18 mouse cellular contexts compared by ENCODE assay signal in genomic region chr9:94883435-94883834, GRCm38 (mm10).
DNase-seq lines count a peak whose midpoint lies in the region; ATAC-seq and TF ChIP-seq lines count a peak whose summit lies in the region.
"Had no signal": no experiment of that assay in that cellular context is flagged by ENCODE, and none has a peak within 500 bp of the region (broad histone marks: within the 10 kb centered on the region; RNA-seq: fewer than 3 reads in every experiment).

No protein-coding gene starts in this region.

- H3K27me3 ChIP-seq in kidney, embryonic 14.5 days (ENCODE audit: control insufficient read depth, insufficient read depth, low read length), result no peaks in the 10 kb centered on the region
- H3K27me3 ChIP-seq in kidney, embryonic 16.5 days (ENCODE audit: insufficient read depth, low read length), result no peaks in the 10 kb centered on the region
- H3K27me3 ChIP-seq in kidney, adult 2 months (replicated peaks; ENCODE audit: control insufficient read depth, insufficient read depth, low read length), result no peaks in the 10 kb centered on the region
- H3K27me3 ChIP-seq: embryonic facial prominence, embryonic 12.5 days; forebrain, embryonic 13.5 days; forebrain, embryonic 15.5 days had no signal

- H3K9me3 ChIP-seq in kidney, embryonic 14.5 days (ENCODE audit: control insufficient read depth, low read length), result no peaks in the 10 kb centered on the region
- no peaks in the 10 kb centered on the region for H3K9me3 ChIP-seq in kidney, embryonic 16.5 days (ENCODE audit: low read length)
- H3K9me3 ChIP-seq: embryonic facial prominence, embryonic 10.5 days; embryonic facial prominence, embryonic 12.5 days; forebrain, embryonic 13.5 days; forebrain, embryonic 15.5 days had no signal

- TF ChIP-seq POLR2A in kidney, adult 2 months (IDR thresholded peaks at IDR 0.05; ENCODE audit: low read depth, low read length), result no peak

- 56% methylated on average over 5 of the region's 5 CpGs for WGBS in kidney, embryonic 14.5 days
- 58% methylated on average over 5 of the region's 5 CpGs for WGBS in kidney, embryonic 16.5 days
- WGBS in kidney, adult 2 months, result 52% methylated on average over 5 of the region's 5 CpGs

- no peak for DNase-seq in kidney, postnatal 14 days
- DNase-seq in kidney, adult 2 months, result no peak
- DNase-seq in layer of hippocampus, adult 2 months (ENCODE audit: low spot score in 2 of 2), result no peak
- DNase-seq: adrenal gland, adult 8-10 months; adrenal gland, postnatal 14 days; adrenal gland, postnatal 36 days; cerebellum, adult 11-12 months; cerebellum, adult 2 months; cerebellum, adult 9-10 months; cerebellum, postnatal 10 days; cerebellum, postnatal 25 days; forebrain, postnatal 0 days had no signal

- H3K4me1 ChIP-seq in kidney, embryonic 14.5 days (ENCODE audit: control insufficient read depth, insufficient read depth, low read length), result no peaks in the 10 kb centered on the region
- no peaks in the 10 kb centered on the region for H3K4me1 ChIP-seq in kidney, embryonic 16.5 days (ENCODE audit: insufficient read depth, low read length)
- no peaks in the 10 kb centered on the region for H3K4me1 ChIP-seq in kidney, adult 2 months (ENCODE audit: control insufficient read depth, insufficient read depth, low read length)
- H3K4me1 ChIP-seq: embryonic facial prominence, embryonic 12.5 days; forebrain, embryonic 13.5 days; forebrain, embryonic 15.5 days had no signal

- no peak for TF ChIP-seq CTCF in kidney, adult 2 months (conservative IDR thresholded peaks at IDR 0.05; ENCODE audit: insufficient read depth, insufficient read length, low read depth, low read length)
- TF ChIP-seq CTCF in layer of hippocampus, adult 2 months (conservative IDR thresholded peaks at IDR 0.05), result no peak

- ATAC-seq in kidney, embryonic 14.5 days (ENCODE audit: low FRiP score, low TSS enrichment), result peak; percentile 57; the same call in 1 of the 2 replicates
- peak; percentile 42; the same call in 1 of the 2 replicates for ATAC-seq in kidney, embryonic 16.5 days (ENCODE audit: low FRiP score, low TSS enrichment)
- ATAC-seq: forebrain, embryonic 13.5 days; forebrain, embryonic 15.5 days; forebrain, postnatal 0 days had no signal

- H3K9ac ChIP-seq in kidney, embryonic 14.5 days (ENCODE audit: low read depth, low read length), result no peak overlapping the region
- no peak overlapping the region for H3K9ac ChIP-seq in kidney, embryonic 16.5 days (replicated peaks; ENCODE audit: low read length)
- H3K9ac ChIP-seq: embryonic facial prominence, embryonic 12.5 days; forebrain, embryonic 13.5 days; forebrain, embryonic 15.5 days; forebrain, postnatal 0 days had no signal

- H3K4me2 ChIP-seq in kidney, embryonic 14.5 days (replicated peaks; ENCODE audit: low read depth, low read length), result no peak overlapping the region
- no peak overlapping the region for H3K4me2 ChIP-seq in kidney, embryonic 16.5 days (replicated peaks; ENCODE audit: low read depth, low read length)
- H3K4me2 ChIP-seq: embryonic facial prominence, embryonic 12.5 days; forebrain, embryonic 13.5 days; forebrain, embryonic 15.5 days had no signal

- H3K27ac ChIP-seq in kidney, embryonic 14.5 days (ENCODE audit: low read depth, low read length), result no peak overlapping the region
- H3K27ac ChIP-seq in kidney, embryonic 16.5 days (ENCODE audit: low read length), result no peak overlapping the region
- no peak overlapping the region for H3K27ac ChIP-seq in kidney, adult 2 months (ENCODE audit: insufficient read depth, low read depth, low read length)
- H3K27ac ChIP-seq in layer of hippocampus, adult 2 months, result no peak overlapping the region
- H3K27ac ChIP-seq: embryonic facial prominence, embryonic 10.5 days; embryonic facial prominence, embryonic 12.5 days; forebrain, embryonic 13.5 days; forebrain, embryonic 15.5 days had no signal

- no peak overlapping the region for H3K4me3 ChIP-seq in kidney, embryonic 14.5 days (ENCODE audit: low read length)
- H3K4me3 ChIP-seq in kidney, embryonic 16.5 days (ENCODE audit: low read length), result no peak overlapping the region
- H3K4me3 ChIP-seq in kidney, adult 2 months (ENCODE audit: insufficient read depth, low read depth, low read length), result no peak overlapping the region
- no peak overlapping the region for H3K4me3 ChIP-seq in layer of hippocampus, adult 2 months
- H3K4me3 ChIP-seq: embryonic facial prominence, embryonic 10.5 days; embryonic facial prominence, embryonic 12.5 days; forebrain, embryonic 13.5 days; forebrain, embryonic 15.5 days had no signal

- H3K36me3 ChIP-seq in kidney, embryonic 14.5 days (ENCODE audit: control insufficient read depth, insufficient read depth, low read length), result no peaks in the 10 kb centered on the region
- no peaks in the 10 kb centered on the region for H3K36me3 ChIP-seq in kidney, embryonic 16.5 days (ENCODE audit: insufficient read depth, low read length)
- no peaks in the 10 kb centered on the region for H3K36me3 ChIP-seq in kidney, adult 2 months (ENCODE audit: control insufficient read depth, insufficient read depth, low read length)
- H3K36me3 ChIP-seq: embryonic facial prominence, embryonic 10.5 days; embryonic facial prominence, embryonic 12.5 days; forebrain, embryonic 15.5 days had no signal
